Mouse (Mus musculus): ENCODE measurements around the gene Tcf21.

The Tcf21 gene

GRCm38 (mm10) chr10:22815461-22816236 is 4.3 kb downstream of the Tcf21 start:
- no peak for DNase-seq (ENCODE audit: low read depth, low spot score)

GRCm38 (mm10) chr10:22814771-22815170 is 5.2 kb downstream of the Tcf21 start:
- DNase-seq (ENCODE audit: low read depth, low spot score): no peak

GRCm38 (mm10) chr10:22814294-22814693 is 5.7 kb downstream of the Tcf21 start:
- no peak for DNase-seq (ENCODE audit: low read depth, low spot score)

- DNase-seq (ENCODE audit: low read depth, low spot score): no peak
Observed at GRCm38 (mm10) chr10:22813317-22813960, 6.5 kb downstream of the Tcf21 start.

GRCm38 (mm10) chr10:22811921-22812320 is 8.1 kb downstream of the Tcf21 start:
- no peak for DNase-seq (ENCODE audit: low read depth, low spot score)

GRCm38 (mm10) chr10:22782684-22783083 is 37.3 kb downstream of the Tcf21 start:
- no peak for DNase-seq (ENCODE audit: low read depth, low spot score)

- no peak for DNase-seq (ENCODE audit: low read depth, low spot score)
Observed at GRCm38 (mm10) chr10:22781466-22781865, 38.5 kb downstream of the Tcf21 start.

GRCm38 (mm10) chr10:22777939-22778338 is 42.0 kb downstream of the Tcf21 start:
- no peak for DNase-seq (ENCODE audit: low read depth, low spot score)

- DNase-seq (ENCODE audit: low read depth, low spot score): no peak
Observed at GRCm38 (mm10) chr10:22776007-22776698, 43.8 kb downstream of the Tcf21 start.

- no peak for DNase-seq (ENCODE audit: low read depth, low spot score)
Observed at GRCm38 (mm10) chr10:22775456-22775855, 44.5 kb downstream of the Tcf21 start.

- no peak for DNase-seq (ENCODE audit: low read depth, low spot score)
Observed at GRCm38 (mm10) chr10:22774626-22775025, 45.3 kb downstream of the Tcf21 start.
